Mouse (Mus musculus) T-cell, adult 2 months (primary cell): ENCODE results near the gene Ptn.

Source experiments
- DNase-seq: peaks from one replicate; pipeline ENCODE4 v3.0.0; 2022; ENCODE audit warnings: low spot score

The Ptn gene

GRCm38 (mm10) chr6:36815992-36816391 lies 6.0 kb upstream of the Ptn start:
- no peak for DNase-seq

- no peak for DNase-seq
Observed at GRCm38 (mm10) chr6:36812666-36813515, 2.9 kb upstream of the Ptn start.

GRCm38 (mm10) chr6:36810448-36810847 lies 428 bp upstream of the Ptn start:
- DNase-seq, result no peak

GRCm38 (mm10) chr6:36809311-36809726 lies 701 bp downstream of the Ptn start:
- no peak for DNase-seq

- no peak for DNase-seq
Observed at GRCm38 (mm10) chr6:36808306-36809058, 1.5 kb downstream of the Ptn start.

GRCm38 (mm10) chr6:36806906-36807305 lies 3.1 kb downstream of the Ptn start:
- DNase-seq, result no peak

GRCm38 (mm10) chr6:36800309-36800946 lies 9.6 kb downstream of the Ptn start:
- DNase-seq, result no peak

GRCm38 (mm10) chr6:36797066-36797655 lies 12.9 kb downstream of the Ptn start:
- DNase-seq, result no peak

GRCm38 (mm10) chr6:36794535-36794934 lies 15.5 kb downstream of the Ptn start:
- DNase-seq, result no peak

GRCm38 (mm10) chr6:36793775-36794174 lies 16.2 kb downstream of the Ptn start:
- no peak for DNase-seq

GRCm38 (mm10) chr6:36789261-36789660 lies 20.8 kb downstream of the Ptn start:
- no peak for DNase-seq

- DNase-seq, result no peak
Observed at GRCm38 (mm10) chr6:36788576-36789191, 21.3 kb downstream of the Ptn start.

- no peak for DNase-seq
Observed at GRCm38 (mm10) chr6:36784682-36785208, 25.3 kb downstream of the Ptn start.

GRCm38 (mm10) chr6:36782481-36782880 lies 27.5 kb downstream of the Ptn start:
- DNase-seq, result no peak

- DNase-seq, result no peak
Observed at GRCm38 (mm10) chr6:36777567-36778337, 32.3 kb downstream of the Ptn start.

- no peak for DNase-seq
Observed at GRCm38 (mm10) chr6:36777039-36777438, 33.0 kb downstream of the Ptn start.

- no peak for DNase-seq
Observed at GRCm38 (mm10) chr6:36775647-36776360, 34.2 kb downstream of the Ptn start.

GRCm38 (mm10) chr6:36772541-36772940 lies 37.5 kb downstream of the Ptn start:
- DNase-seq, result no peak

GRCm38 (mm10) chr6:36769012-36769411 lies 41.0 kb downstream of the Ptn start:
- no peak for DNase-seq

GRCm38 (mm10) chr6:36766941-36767340 lies 43.1 kb downstream of the Ptn start:
- DNase-seq, result no peak
